26 mouse cellular contexts compared by ENCODE assay signal in the genomic region with DNA sequence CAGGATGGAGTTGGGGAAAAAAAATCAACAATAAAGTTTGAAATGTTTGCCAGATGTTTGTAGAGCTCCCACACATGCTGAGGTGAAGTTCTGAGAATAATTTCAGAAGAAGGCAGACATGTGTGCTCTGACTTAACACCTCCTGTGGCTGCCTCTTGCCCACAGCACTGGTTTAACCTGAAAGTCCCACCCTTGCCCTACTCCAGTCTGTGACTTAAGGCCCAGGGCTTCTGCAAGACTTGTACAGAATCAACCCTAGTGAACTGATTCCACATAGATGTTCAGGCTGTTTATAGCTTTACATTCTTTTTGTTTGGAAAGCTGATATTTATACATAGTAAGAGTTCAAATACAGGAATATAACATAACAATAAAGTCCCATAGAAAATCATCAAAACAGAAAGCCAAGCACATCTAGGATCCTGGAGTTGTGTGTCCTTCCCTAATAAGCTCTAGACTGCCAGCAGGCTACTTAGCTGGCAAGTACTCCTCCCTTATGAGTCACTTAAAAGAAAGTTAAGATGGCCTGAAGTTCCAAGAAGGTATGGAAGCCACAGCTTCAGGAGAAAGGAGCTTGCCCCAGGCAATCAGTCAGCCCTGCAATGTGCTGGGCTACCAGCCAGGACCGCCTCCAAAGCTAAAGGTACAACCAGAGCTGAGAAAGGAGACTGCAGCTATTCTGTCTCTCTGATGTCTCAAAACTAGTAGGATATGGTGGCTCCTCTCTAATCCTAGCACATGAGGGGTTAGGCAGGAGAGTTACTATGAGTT. TPM values are rescaled to one million over a fixed set of nuclear protein-coding genes. Genes with fewer than 3 reads are reported as not detected.
A peak's percentile ranks its signal among the peaks of the same experiment; 100 is the strongest.
DNase-seq lines count a peak whose midpoint lies in the region; ATAC-seq and TF ChIP-seq lines count a peak whose summit lies in the region.
"Had no signal": no experiment of that assay in that cellular context is flagged by ENCODE, and none has a peak within 500 bp of the region (broad histone marks: within the 10 kb centered on the region; RNA-seq: fewer than 3 reads in every experiment).

No protein-coding gene starts in this region.

- peak; percentile 31 to 52 for DNase-seq in heart, adult 18-20 months
- peak; percentile 66 for DNase-seq in urinary bladder, postnatal 14 days (ENCODE audit: low spot score)
- no peak for DNase-seq in urinary bladder, postnatal 10 days (ENCODE audit: low spot score)
- DNase-seq in lung, postnatal 14 days: no peak
- DNase-seq in cerebellum, postnatal 4 days (ENCODE audit: low spot score in 2 of 2): no peak
- DNase-seq: cerebellum, postnatal 25 days; gastrocnemius, postnatal 10 days; heart, postnatal 36 days; layer of hippocampus, adult 9-11 months; liver, embryonic 13.5 days; lung, postnatal 10 days; right cerebral cortex, adult 18-20 months; spleen, adult 18-20 months had no signal

- no peak for TF ChIP-seq POLR2A in small intestine, adult 2 months (IDR thresholded peaks at IDR 0.05; ENCODE audit: low read depth, low read length)

- no peaks in the 10 kb centered on the region for H3K27me3 ChIP-seq in heart, embryonic 11.5 days (ENCODE audit: control insufficient read depth, insufficient read depth, low read length)
- H3K27me3 ChIP-seq in small intestine, adult 2 months (ENCODE audit: control insufficient read depth, insufficient read depth, low read length): no peaks in the 10 kb centered on the region
- H3K27me3 ChIP-seq: heart, embryonic 12.5 days; hindbrain, embryonic 15.5 days; stomach, embryonic 15.5 days had no signal

- no peaks in the 10 kb centered on the region for H3K36me3 ChIP-seq in heart, embryonic 11.5 days (ENCODE audit: control insufficient read depth, insufficient read depth, low read length)
- H3K36me3 ChIP-seq in small intestine, adult 2 months (ENCODE audit: control insufficient read depth, insufficient read depth, low read length): no peaks in the 10 kb centered on the region
- H3K36me3 ChIP-seq: embryonic facial prominence, embryonic 10.5 days; heart, embryonic 12.5 days; hindbrain, embryonic 15.5 days; limb, embryonic 12.5 days; liver, embryonic 13.5 days; stomach, embryonic 15.5 days had no signal

- H3K4me1 ChIP-seq in heart, embryonic 11.5 days (ENCODE audit: control insufficient read depth, insufficient read depth, low read length): no peaks in the 10 kb centered on the region
- H3K4me1 ChIP-seq in brown adipose tissue, adult 24 weeks (ENCODE audit: control insufficient read depth, insufficient read depth, insufficient read length, low read length): peaks cover 16% of the 10 kb centered on the region
- peaks cover 35% of the 10 kb centered on the region for H3K4me1 ChIP-seq in small intestine, adult 2 months (ENCODE audit: control insufficient read depth, insufficient read depth, insufficient read length, low read length)
- H3K4me1 ChIP-seq: embryonic facial prominence, embryonic 10.5 days; hindbrain, embryonic 15.5 days; stomach, embryonic 15.5 days had no signal

- no peak overlapping the region for H3K4me3 ChIP-seq in heart, embryonic 11.5 days (ENCODE audit: low read depth, low read length)
- no peak overlapping the region for H3K4me3 ChIP-seq in brown adipose tissue, adult 24 weeks (ENCODE audit: insufficient read depth, low read depth, low read length)
- H3K4me3 ChIP-seq in small intestine, adult 2 months (ENCODE audit: low read depth, low read length): no peak overlapping the region
- H3K4me3 ChIP-seq: embryonic facial prominence, embryonic 10.5 days; erythroblast, embryonic 14.5 days; heart, embryonic 12.5 days; hindbrain, embryonic 15.5 days; limb, embryonic 12.5 days; liver, embryonic 13.5 days; megakaryocyte, embryonic 14.5 days; stomach, embryonic 15.5 days had no signal

- ATAC-seq in heart, embryonic 11.5 days (replicated peaks; ENCODE audit: insufficient number of reproducible peaks, low FRiP score, low TSS enrichment): no peak
- ATAC-seq: forebrain, embryonic 16.5 days; intestine, embryonic 16.5 days; midbrain, embryonic 16.5 days had no signal

- no peak overlapping the region for H3K27ac ChIP-seq in heart, embryonic 11.5 days (ENCODE audit: low read depth, low read length)
- peak overlapping the region; percentile 98 for H3K27ac ChIP-seq in brown adipose tissue, adult 24 weeks (replicated peaks; ENCODE audit: low read depth, low read length)
- peak overlapping the region; percentile 51 for H3K27ac ChIP-seq in small intestine, adult 2 months (ENCODE audit: insufficient read depth, low read depth, low read length)
- H3K27ac ChIP-seq: embryonic facial prominence, embryonic 10.5 days; hindbrain, embryonic 15.5 days; limb, embryonic 12.5 days; liver, embryonic 13.5 days; stomach, embryonic 15.5 days had no signal

- no peak overlapping the region for H3K4me2 ChIP-seq in heart, embryonic 11.5 days
- H3K4me2 ChIP-seq: heart, embryonic 12.5 days; hindbrain, embryonic 15.5 days; limb, embryonic 12.5 days; liver, embryonic 13.5 days; stomach, embryonic 15.5 days had no signal

- 68% methylated on average over 1 of the region's 1 CpGs for WGBS in heart, embryonic 11.5 days (ENCODE audit: insufficient replicate concordance)
- WGBS in small intestine, adult 2 months: 37% methylated on average over 1 of the region's 1 CpGs

- H3K9ac ChIP-seq in heart, embryonic 11.5 days (ENCODE audit: low read depth, low read length): no peak overlapping the region
- H3K9ac ChIP-seq: heart, embryonic 12.5 days; hindbrain, embryonic 15.5 days; limb, embryonic 12.5 days; liver, embryonic 13.5 days; stomach, embryonic 15.5 days had no signal

- no peak for TF ChIP-seq CTCF in small intestine, adult 2 months (IDR thresholded peaks at IDR 0.05; ENCODE audit: extremely low read depth, insufficient read length, insufficient replicate concordance, low read depth, low read length)

- no peaks in the 10 kb centered on the region for H3K9me3 ChIP-seq in heart, embryonic 11.5 days (replicated peaks; ENCODE audit: control insufficient read depth, low read length)
- H3K9me3 ChIP-seq: embryonic facial prominence, embryonic 10.5 days; heart, embryonic 12.5 days; hindbrain, embryonic 15.5 days; limb, embryonic 12.5 days; liver, embryonic 13.5 days; megakaryocyte, embryonic 14.5 days; stomach, embryonic 15.5 days had no signal

RNA-seq across cellular contexts. Expression of a gene that starts 24.4 kb away (rescaled TPM):
- 10 to 100 TPM; 13.4 to 14.1 TPM for total RNA-seq in heart, adult 18-20 months (2021)
- 30.1 and 31.5 TPM in 2 replicates for polyA plus RNA-seq in heart, embryonic 11.5 days (2014; fragmentation: Nextera tagmentation; extraction: Ambion mirVana)
- polyA plus RNA-seq in brown adipose tissue, adult 24 weeks (2012; ENCODE audit: insufficient read depth, insufficient read length, missing spikeins): 12.1 and 14.6 TPM in 2 replicates
- 6.8 and 14.7 TPM in 2 replicates for polyA plus RNA-seq in small intestine, adult 2 months (2012; rRNA removed)

RNA-seq across cellular contexts. Expression of a gene that starts 24.6 kb away (rescaled TPM):
- total RNA-seq in heart, adult 18-20 months (2021): 1 to 10 TPM; 3.9 to 4.7 TPM
- polyA plus RNA-seq in heart, embryonic 11.5 days (2014; fragmentation: Nextera tagmentation; extraction: Ambion mirVana): 1.7 and 2.0 TPM in 2 replicates
- 1.7 and 2.3 TPM in 2 replicates for polyA plus RNA-seq in brown adipose tissue, adult 24 weeks (2012; ENCODE audit: insufficient read depth, insufficient read length, missing spikeins)
- 2.2 and 6.3 TPM in 2 replicates for polyA plus RNA-seq in small intestine, adult 2 months (2012; rRNA removed)

Comparison
In these comparisons a context has a peak if more than half of its experiments do, and no peak if none do; other contexts are left out.
1. DNase-seq: peak in heart, adult 18-20 months (2 of 2) and urinary bladder, postnatal 14 days (single experiment); none in urinary bladder, postnatal 10 days (single experiment), lung, postnatal 14 days (single experiment) and cerebellum, postnatal 4 days (0 of 2).